Mouse (Mus musculus) E14TG2a.4 (cell line): ENCODE measurements around the gene A730061H03Rik.

Source experiments
- CTCF ChIP-seq: conservative IDR thresholded peaks from 2 replicates; pipeline ENCODE4 v1.5.1; 2014; ENCODE audit warnings: low read length
- NANOG ChIP-seq: IDR thresholded peaks from 2 replicates; pipeline ENCODE4 v1.6.1; 2014; ENCODE audit warnings: borderline replicate concordance, low read length, mixed read lengths

DNA sequence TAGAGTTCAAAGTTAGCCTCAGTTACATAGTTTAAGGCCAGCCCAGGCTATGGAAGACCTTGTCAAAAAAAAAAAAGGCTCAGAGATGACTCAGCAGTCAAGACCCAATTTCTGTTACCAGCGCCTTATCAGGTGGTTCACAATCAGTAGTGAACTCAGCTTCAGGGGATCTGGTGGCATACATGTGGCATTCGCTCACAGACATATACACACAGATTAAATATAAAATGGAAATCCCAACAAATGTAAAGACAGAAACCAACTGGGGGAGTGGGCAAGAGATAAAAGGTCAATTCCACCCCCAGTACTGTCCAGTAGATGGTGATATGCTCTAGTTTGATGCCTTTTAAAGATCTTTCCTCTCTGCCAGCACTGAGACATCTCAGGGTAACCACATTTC lies 25.9 kb upstream of the A730061H03Rik start:
- TF ChIP-seq CTCF, result no peak
- no peak for TF ChIP-seq NANOG
